Mouse (Mus musculus) embryonic facial prominence, embryonic 15.5 days (tissue): ENCODE data around the gene Rdh12. TPM values are rescaled to one million over a fixed set of nuclear protein-coding genes. Genes with fewer than 3 reads are reported as not detected.

Experiments used
- ATAC-seq: fragments of 200-750 bp; cut with Nextera tagmentation; 2 replicates; pipeline ENCODE4 v1.8.0; 2017; ENCODE audit warnings: low read depth, moderate TSS enrichment; ENCODE audit not compliant: insufficient number of reproducible peaks, low FRiP score, low TSS enrichment
- H3K27ac ChIP-seq: fragments of 300-500 bp; sonication (generic); replicated peaks from 2 replicates; pipeline ENCODE4 v1.5.1; 2015; ENCODE audit warnings: mild to moderate bottlenecking, inconsistent platforms
- H3K27me3 ChIP-seq: fragments of 300-500 bp; sonication (generic); 2 replicates; pipeline ENCODE4 v1.6.1; 2015; ENCODE audit warnings: inconsistent platforms
- H3K36me3 ChIP-seq: fragments of 300-500 bp; sonication (generic); 2 replicates; pipeline ENCODE4 v1.6.1; 2015; ENCODE audit warnings: mild to moderate bottlenecking, inconsistent platforms
- H3K4me1 ChIP-seq: fragments of 300-500 bp; sonication (generic); 2 replicates; pipeline ENCODE4 v1.6.1; 2015; ENCODE audit warnings: inconsistent platforms
- H3K4me2 ChIP-seq: fragments of 300-500 bp; sonication (generic); replicated peaks from 2 replicates; pipeline ENCODE4 v1.6.1; 2015; ENCODE audit warnings: mild to moderate bottlenecking, inconsistent platforms
- H3K4me3 ChIP-seq: fragments of 300-500 bp; sonication (generic); replicated peaks from 2 replicates; pipeline ENCODE4 v1.5.1; 2015; ENCODE audit warnings: mild to moderate bottlenecking, inconsistent platforms
- H3K9ac ChIP-seq: fragments of 300-500 bp; sonication (generic); 2 replicates; pipeline ENCODE4 v1.6.1; 2015; ENCODE audit warnings: inconsistent platforms
- H3K9me3 ChIP-seq: fragments of 300-500 bp; sonication (generic); replicated peaks from 2 replicates; pipeline ENCODE4 v1.6.1; 2016; ENCODE audit warnings: inconsistent platforms
- WGBS: fragments of 180-500 bp; shearing (Covaris S2); methylation state at CpG from one replicate; pipeline ENCODE4 v1.1.7; 2015; 5-methylcytosine and 5-hydroxymethylcytosine counted together
- polyA plus RNA-seq: library from polyadenylated mRNA; unstranded; fragments of >200 nt; fragmentation: Nextera tagmentation; extraction: Ambion mirVana; gene quantifications from 2 replicates; pipeline ENCODE4 v1.2.1, GENCODE M21; 2015

Gene Rdh12
- polyA plus RNA-seq, 1 experiment from 2014 or later: 22.0 TPM

DNA sequence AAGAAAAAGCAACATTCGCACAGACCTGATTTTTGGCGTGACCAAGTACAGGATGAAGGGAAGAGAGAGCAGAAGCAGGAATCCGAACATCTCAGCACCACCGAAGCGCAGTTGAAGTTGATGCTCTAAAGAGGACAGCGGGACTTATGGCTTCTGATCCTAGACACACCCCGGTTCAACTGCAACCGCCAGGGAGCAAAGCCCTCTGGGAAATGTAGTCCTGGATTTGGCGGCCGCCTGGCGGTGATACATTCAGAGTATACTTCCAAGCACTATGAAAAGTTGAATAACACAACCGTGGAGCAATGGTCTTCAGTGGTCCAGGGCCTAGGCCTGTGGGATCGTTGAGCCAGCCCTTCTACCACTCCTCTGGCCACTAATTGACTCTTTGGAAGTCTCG, 17.0 kb upstream of the Rdh12 start:
- Histone ChIP-seq H3K9ac (peak overlapping the region; percentile 21), H3K4me3 (peak overlapping the region; percentile 56), H3K9me3 (no peaks in the 10 kb centered on the region), H3K4me1 (peaks cover 18% of the 10 kb centered on the region), H3K27ac (0 out of 2 replicates have a peak overlapping the region, but pooled peaks have one; percentile 48), H3K4me2 (peak overlapping the region; percentile 74), H3K36me3 (peaks cover 19% of the 10 kb centered on the region), H3K27me3 (no peaks in the 10 kb centered on the region)
- peak; percentile 88 for ATAC-seq
- 3% methylated on average over 14 of the region's 14 CpGs for WGBS

DNA sequence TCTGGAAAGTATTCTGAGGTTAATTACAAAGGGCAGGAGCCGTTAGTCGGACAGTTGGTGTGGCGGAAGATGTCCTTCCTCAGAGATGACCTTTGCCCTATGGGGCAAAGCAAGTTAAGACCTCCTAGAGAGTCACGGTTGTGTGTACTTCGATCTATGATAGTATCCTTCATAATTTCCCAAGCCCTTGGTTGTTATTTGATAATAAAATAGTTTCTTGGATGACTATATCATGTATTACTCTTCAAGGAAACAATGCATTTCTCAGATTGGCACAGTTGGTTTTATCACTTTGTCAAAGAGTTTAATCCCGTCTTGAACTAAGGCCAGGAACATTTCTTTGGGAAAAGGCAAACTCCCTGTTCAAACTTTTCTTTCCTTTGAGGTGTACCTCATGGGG, 16.5 kb upstream of the Rdh12 start, which contains the start of gene Rdh11:
Gene Rdh11 (minus strand): TSS at position 101 of the 400 bp plus-strand sequence.
- Histone ChIP-seq H3K4me1 (peaks cover 18% of the 10 kb centered on the region), H3K4me2 (peak within 1 kb of the TSS; percentile 74), H3K36me3 (peaks cover 14% of the 10 kb centered on the region), H3K9ac (peak within 1 kb of the TSS; percentile 21), H3K27me3 (no peaks in the 10 kb centered on the region), H3K4me3 (peak within 1 kb of the TSS; percentile 56), H3K9me3 (no peaks in the 10 kb centered on the region), H3K27ac (peak within 1 kb of the TSS; percentile 48; the same call in 1 of the 2 replicates)
- WGBS: 52% methylated on average over 6 of the region's 6 CpGs
- ATAC-seq: no peak

DNA sequence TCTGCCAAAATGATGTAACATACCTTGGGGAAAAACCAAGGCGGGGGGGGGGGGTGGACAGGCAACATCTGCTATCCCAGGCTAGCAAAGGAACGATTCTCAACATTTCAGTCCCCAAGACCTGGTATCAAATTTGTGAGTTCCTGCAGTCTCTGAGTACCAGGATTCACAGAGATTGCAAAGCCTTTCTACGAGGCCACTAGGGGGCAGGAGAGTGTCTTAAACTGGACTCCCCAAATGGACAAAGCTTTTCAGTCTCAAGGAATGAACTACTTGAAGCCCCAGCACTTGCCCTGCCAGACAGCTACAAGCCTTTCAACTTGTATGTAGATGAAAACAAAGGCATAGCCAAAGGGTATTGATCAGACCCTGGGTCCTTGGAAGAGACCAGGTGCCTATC, 15.3 kb upstream of the Rdh12 start:
- 6% methylated on average over 3 of the region's 3 CpGs for WGBS
- no peak overlapping the region for H3K27ac ChIP-seq
- no peaks in the 10 kb centered on the region for H3K9me3 ChIP-seq
- peaks cover 18% of the 10 kb centered on the region for H3K4me1 ChIP-seq
- no peak for ATAC-seq
- H3K36me3 ChIP-seq: peaks cover 1% of the 10 kb centered on the region
- no peak overlapping the region for H3K4me2 ChIP-seq
- no peak overlapping the region for H3K4me3 ChIP-seq
- no peak overlapping the region for H3K9ac ChIP-seq
- H3K27me3 ChIP-seq: no peaks in the 10 kb centered on the region

DNA sequence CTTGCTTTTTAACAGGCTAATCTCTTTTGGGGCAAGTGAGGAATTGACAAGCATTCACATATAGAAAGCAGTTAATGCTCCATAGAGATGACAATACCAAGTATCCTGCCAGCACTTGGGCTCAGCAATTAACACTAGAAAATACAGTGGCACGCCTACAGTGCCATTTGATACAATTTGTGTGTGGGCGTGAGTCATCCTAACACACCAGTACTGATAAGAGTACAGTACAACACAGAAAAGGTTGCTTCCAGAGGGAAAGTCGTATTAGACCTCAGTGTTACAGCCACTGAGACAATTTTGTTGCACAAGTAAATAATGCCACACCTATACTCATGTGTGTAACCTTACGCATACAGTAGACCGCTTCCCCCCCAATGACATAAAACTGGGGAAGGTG, 11.6 kb upstream of the Rdh12 start:
- H3K9ac ChIP-seq: no peak overlapping the region
- H3K4me1 ChIP-seq: peaks cover under 1% of the 10 kb centered on the region; the same call in 1 of the 2 replicates
- H3K4me2 ChIP-seq: no peak overlapping the region
- H3K4me3 ChIP-seq: no peak overlapping the region
- WGBS: 84% methylated on average over 5 of the region's 5 CpGs
- no peak overlapping the region for H3K27ac ChIP-seq
- no peaks in the 10 kb centered on the region for H3K36me3 ChIP-seq
- ATAC-seq: no peak
- no peaks in the 10 kb centered on the region for H3K9me3 ChIP-seq
- no peaks in the 10 kb centered on the region for H3K27me3 ChIP-seq

DNA sequence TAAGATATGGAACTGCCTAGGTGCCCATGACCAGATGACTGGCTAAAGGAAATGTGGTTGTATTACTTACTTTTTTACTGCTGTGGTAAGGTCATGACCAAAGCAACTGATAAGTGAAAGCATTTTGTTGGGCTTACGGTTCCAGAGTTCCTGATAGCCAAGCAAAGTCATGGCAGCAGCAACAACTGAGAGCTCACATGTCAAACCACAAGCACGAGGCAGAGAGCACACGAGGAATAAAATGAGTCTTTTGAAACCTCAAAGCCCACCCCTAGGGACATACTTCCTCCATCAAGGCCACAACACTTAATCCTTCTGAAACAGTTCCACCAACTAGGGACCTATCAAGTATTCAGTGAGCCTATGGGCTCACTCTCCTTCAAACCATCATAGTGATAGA, 6.8 kb upstream of the Rdh12 start:
- H3K27ac ChIP-seq: no peak overlapping the region
- no peak overlapping the region for H3K4me3 ChIP-seq
- H3K4me1 ChIP-seq: no peaks in the 10 kb centered on the region
- no peak for ATAC-seq
- no peaks in the 10 kb centered on the region for H3K9me3 ChIP-seq
- H3K27me3 ChIP-seq: no peaks in the 10 kb centered on the region
- no peak overlapping the region for H3K9ac ChIP-seq
- WGBS: 68% methylated on average over 3 of the region's 3 CpGs
- H3K36me3 ChIP-seq: no peaks in the 10 kb centered on the region
- H3K4me2 ChIP-seq: no peak overlapping the region

DNA sequence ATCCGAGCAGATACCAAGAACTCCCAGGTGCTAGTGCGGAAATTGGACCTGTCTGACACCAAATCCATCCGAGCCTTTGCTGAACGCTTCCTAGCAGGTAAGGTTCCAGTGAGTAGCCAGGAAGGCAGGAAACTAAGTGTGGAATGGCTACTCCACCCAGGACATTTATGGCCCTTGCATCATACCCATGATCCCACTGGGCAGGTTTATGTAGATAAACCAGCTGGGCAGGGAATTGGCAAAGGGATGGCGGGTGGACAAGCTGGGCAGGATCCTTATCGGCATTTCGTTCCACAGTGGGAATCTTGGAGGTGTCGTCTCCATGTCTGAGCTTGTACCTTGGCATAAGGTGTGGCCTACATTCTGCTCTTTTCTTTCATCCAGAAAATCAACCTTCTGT, 2.7 kb downstream of the Rdh12 start:
- ATAC-seq: no peak
- Histone ChIP-seq H3K27me3 (no peaks in the 10 kb centered on the region), H3K36me3 (no peaks in the 10 kb centered on the region), H3K27ac (no peak overlapping the region), H3K4me1 (no peaks in the 10 kb centered on the region), H3K4me2 (no peak overlapping the region), H3K9ac (no peak overlapping the region), H3K4me3 (no peak overlapping the region), H3K9me3 (no peaks in the 10 kb centered on the region)
- WGBS: 71% methylated on average over 8 of the region's 8 CpGs

DNA sequence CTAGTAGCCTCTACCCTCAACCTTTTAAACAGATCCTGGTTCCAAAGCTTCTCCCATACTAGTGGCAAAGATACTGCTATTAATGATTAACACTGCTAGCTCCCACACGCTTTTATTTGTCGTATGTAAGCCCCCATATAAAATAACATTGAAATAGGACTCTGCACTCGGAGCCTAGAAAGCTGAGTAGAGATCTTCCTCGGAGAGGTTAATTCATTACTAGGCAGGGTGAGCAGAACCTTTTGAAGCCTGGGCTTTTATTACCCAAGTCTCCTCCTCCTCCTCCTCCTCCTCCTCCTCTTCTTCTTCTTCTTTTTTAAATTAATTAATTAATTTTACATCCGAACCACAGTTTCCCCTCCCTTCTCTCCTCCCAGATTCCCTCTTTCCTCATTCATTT, 8.8 kb downstream of the Rdh12 start:
- WGBS: 73% methylated on average over 5 of the region's 5 CpGs
- Histone ChIP-seq H3K9ac (no peak overlapping the region), H3K36me3 (no peaks in the 10 kb centered on the region), H3K4me1 (no peaks in the 10 kb centered on the region), H3K4me2 (no peak overlapping the region), H3K27me3 (no peaks in the 10 kb centered on the region), H3K9me3 (no peaks in the 10 kb centered on the region), H3K27ac (no peak overlapping the region), H3K4me3 (no peak overlapping the region)
- ATAC-seq: no peak

DNA sequence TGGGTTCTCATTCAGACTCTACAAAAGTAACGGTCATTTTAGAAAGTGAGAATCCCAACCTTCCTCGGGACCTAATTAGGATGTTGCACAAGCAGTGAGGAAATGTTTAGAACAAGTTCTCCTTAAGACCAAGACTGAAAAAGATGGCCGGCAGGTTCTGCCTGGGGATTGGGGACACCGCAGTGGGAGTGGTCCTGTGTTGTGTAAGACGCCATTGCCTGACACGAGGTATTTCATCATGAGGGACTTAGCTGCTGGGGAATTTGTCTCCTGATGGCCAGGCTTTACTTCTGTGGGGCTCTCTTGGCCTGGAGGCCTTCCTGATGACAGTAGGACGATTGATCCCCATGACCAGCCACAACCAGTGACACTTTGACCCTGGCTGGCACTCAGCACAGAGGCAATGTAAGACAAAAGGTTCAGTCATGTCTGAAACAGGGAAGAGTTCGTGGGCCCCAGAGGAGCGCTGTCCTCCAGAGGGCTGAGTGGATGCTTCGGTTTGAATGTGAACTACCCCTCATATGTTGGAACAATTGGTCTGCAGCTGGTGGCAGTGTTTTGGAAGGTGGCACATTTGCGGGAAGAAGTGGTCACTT, 26.9 kb downstream of the Rdh12 start:
- Histone ChIP-seq H3K36me3 (peaks cover 68% of the 10 kb centered on the region), H3K4me3 (no peak overlapping the region), H3K4me1 (no peaks in the 10 kb centered on the region), H3K27me3 (no peaks in the 10 kb centered on the region), H3K9ac (no peak overlapping the region), H3K4me2 (no peak overlapping the region), H3K9me3 (no peaks in the 10 kb centered on the region), H3K27ac (no peak overlapping the region)
- ATAC-seq: no peak
- 57% methylated on average over 11 of the region's 11 CpGs for WGBS

DNA sequence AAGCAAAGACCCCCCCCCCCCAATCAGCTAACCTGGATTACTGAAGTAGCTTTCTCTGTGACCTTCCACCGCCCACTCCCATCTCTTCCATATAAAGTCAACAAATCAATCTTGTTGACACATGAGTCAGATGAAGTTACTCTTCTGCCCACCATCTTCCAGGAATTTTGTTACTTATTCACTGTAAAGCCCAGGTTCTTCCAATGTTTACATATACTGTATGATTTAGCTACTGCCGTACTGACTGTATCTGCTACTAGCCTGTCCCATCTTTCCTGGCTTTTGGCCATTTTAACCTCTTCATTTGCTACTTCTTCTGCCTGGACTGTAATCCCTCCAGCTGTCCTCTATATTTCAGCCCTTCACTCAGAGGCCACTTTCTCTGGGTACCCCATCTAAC, 33.3 kb downstream of the Rdh12 start:
- H3K27ac ChIP-seq: no peak overlapping the region
- H3K4me2 ChIP-seq: no peak overlapping the region
- WGBS: 85% methylated on average over 2 of the region's 2 CpGs
- peaks cover 90% of the 10 kb centered on the region for H3K36me3 ChIP-seq
- no peaks in the 10 kb centered on the region for H3K27me3 ChIP-seq
- no peaks in the 10 kb centered on the region for H3K4me1 ChIP-seq
- no peak overlapping the region for H3K9ac ChIP-seq
- no peak overlapping the region for H3K4me3 ChIP-seq
- H3K9me3 ChIP-seq: no peaks in the 10 kb centered on the region
- no peak for ATAC-seq

DNA sequence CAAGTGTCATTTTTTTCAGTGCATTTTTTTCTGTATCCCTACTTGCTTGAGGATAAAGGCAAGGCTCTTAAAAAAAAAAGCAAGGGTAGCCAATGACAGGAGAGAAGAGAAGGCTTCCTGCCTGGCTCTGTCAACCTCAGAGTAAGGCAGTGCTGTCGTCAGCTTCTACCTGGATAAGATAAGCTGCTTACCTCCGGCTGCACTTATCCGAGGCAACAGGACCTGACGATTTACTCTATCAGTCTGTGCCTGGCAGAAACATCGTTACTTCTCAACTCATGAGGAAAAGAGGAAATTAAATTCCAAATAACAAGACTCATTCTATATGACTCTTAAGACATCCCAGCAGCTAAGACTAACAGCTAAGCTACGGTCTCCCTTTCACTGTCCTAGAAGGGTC, 34.2 kb downstream of the Rdh12 start:
- no peak overlapping the region for H3K9ac ChIP-seq
- H3K27me3 ChIP-seq: no peaks in the 10 kb centered on the region
- H3K4me3 ChIP-seq: no peak overlapping the region
- 86% methylated on average over 6 of the region's 6 CpGs for WGBS
- ATAC-seq: no peak
- no peaks in the 10 kb centered on the region for H3K4me1 ChIP-seq
- no peaks in the 10 kb centered on the region for H3K9me3 ChIP-seq
- H3K4me2 ChIP-seq: no peak overlapping the region
- no peak overlapping the region for H3K27ac ChIP-seq
- H3K36me3 ChIP-seq: peaks cover 88% of the 10 kb centered on the region

DNA sequence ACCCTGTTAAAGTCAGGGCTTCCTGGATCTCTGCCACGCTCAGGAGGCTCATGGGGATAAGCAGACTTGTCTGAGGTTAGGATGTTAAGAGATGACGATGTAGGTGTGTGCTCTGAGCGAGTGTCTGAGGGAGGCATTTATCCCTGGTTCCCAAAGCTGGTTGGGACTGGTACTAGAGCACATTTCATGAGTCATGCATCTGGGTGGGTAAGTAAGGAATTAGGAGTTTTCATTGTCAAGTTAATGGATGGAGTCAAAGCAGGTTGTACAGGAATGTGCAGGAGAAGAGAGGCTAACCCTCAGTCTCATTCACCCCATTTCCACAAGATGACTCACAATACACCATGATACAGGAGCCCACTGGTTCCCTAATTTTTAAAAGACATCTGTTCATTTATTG, 39.4 kb downstream of the Rdh12 start:
- 76% methylated on average over 3 of the region's 3 CpGs for WGBS
- H3K4me1 ChIP-seq: no peaks in the 10 kb centered on the region
- H3K9me3 ChIP-seq: no peaks in the 10 kb centered on the region
- H3K4me2 ChIP-seq: no peak overlapping the region
- H3K9ac ChIP-seq: no peak overlapping the region
- H3K4me3 ChIP-seq: no peak overlapping the region
- no peak for ATAC-seq
- H3K27me3 ChIP-seq: no peaks in the 10 kb centered on the region
- H3K27ac ChIP-seq: no peak overlapping the region
- H3K36me3 ChIP-seq: peaks cover 93% of the 10 kb centered on the region

DNA sequence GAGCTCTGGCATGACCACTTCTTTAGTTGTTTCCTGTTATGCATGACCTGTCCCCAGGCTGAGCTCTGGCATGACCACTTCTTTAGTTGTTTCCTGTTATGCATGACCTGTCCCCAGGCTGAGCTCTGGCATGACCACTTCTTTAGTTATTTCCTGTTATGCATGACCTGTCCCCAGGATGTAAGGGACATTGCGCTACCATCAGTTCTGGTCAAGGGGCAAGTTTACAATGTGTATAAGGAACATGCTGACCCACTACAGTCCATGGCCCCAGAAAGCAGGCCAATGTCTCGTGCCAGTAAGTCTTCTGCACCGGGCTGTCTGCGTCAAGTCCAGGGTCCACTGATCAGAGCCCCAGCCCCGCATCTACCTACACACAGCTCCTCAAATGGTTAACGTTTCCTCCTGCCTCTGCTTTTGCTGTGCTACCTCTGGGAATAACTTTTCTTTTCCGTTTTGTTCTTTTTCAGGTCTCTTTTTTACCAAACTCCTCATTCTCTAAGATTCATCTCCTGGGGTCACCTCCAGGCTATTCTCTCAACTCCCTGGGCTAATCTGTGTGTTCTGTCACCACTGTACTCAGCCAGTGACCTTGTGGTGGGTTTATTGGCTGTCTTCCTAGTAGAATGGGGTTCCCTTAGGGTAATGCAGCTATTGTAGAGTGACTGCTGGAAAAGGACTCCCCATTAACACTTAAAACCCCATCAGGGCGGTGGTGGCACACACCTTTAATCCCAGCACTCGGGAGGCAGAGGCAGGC, 44.8 kb downstream of the Rdh12 start:
- Histone ChIP-seq H3K4me2 (no peak overlapping the region), H3K4me3 (no peak overlapping the region), H3K36me3 (peaks cover 89% of the 10 kb centered on the region), H3K27ac (no peak overlapping the region), H3K27me3 (no peaks in the 10 kb centered on the region), H3K4me1 (no peaks in the 10 kb centered on the region), H3K9ac (no peak overlapping the region), H3K9me3 (no peaks in the 10 kb centered on the region)
- ATAC-seq: no peak
- 86% methylated on average over 9 of the region's 9 CpGs for WGBS
